ENCODE assay signal across 9 mouse cellular contexts in genomic region chr1:169235276-169235681, GRCm38 (mm10).
DNase-seq lines count a peak whose midpoint lies in the region; ATAC-seq lines count a peak whose summit lies in the region.
"Had no signal": no experiment of that assay in that cellular context is flagged by ENCODE, and none has a peak within 500 bp of the region (broad histone marks: within the 10 kb centered on the region; RNA-seq: fewer than 3 reads in every experiment).

No protein-coding gene starts in this region.

- H3K4me3 ChIP-seq in forebrain, embryonic 12.5 days (replicated peaks): no peak overlapping the region
- no peak overlapping the region for H3K4me3 ChIP-seq in forebrain, embryonic 15.5 days
- H3K4me3 ChIP-seq in hindbrain, embryonic 11.5 days (ENCODE audit: low read depth, low read length): no peak overlapping the region

- H3K27me3 ChIP-seq in forebrain, embryonic 12.5 days: no peaks in the 10 kb centered on the region
- no peaks in the 10 kb centered on the region for H3K27me3 ChIP-seq in forebrain, embryonic 15.5 days
- no peaks in the 10 kb centered on the region for H3K27me3 ChIP-seq in hindbrain, embryonic 11.5 days (ENCODE audit: control insufficient read depth, insufficient read depth, low read length)

- no peaks in the 10 kb centered on the region for H3K36me3 ChIP-seq in forebrain, embryonic 12.5 days (replicated peaks)
- no peaks in the 10 kb centered on the region for H3K36me3 ChIP-seq in forebrain, embryonic 15.5 days
- no peaks in the 10 kb centered on the region for H3K36me3 ChIP-seq in hindbrain, embryonic 11.5 days (ENCODE audit: control insufficient read depth, insufficient read depth, low read length)

- DNase-seq in MN1 (ENCODE audit: low spot score): peak; percentile 68
- peak; percentile 36 for DNase-seq in hindbrain, embryonic 11.5 days (ENCODE audit: low spot score)
- peak; percentile 63 for DNase-seq in kidney, postnatal 14 days
- no peak for DNase-seq in cerebellum, adult 8-10 months
- DNase-seq in lung, postnatal 36 days: no peak
- no peak for DNase-seq in cerebellum, adult 11 months

- WGBS in forebrain, embryonic 12.5 days: 13% methylated on average over 2 of the region's 2 CpGs
- WGBS in forebrain, embryonic 15.5 days: 24% methylated on average over 2 of the region's 2 CpGs
- WGBS in hindbrain, embryonic 11.5 days: 13% methylated on average over 2 of the region's 2 CpGs

- no peak overlapping the region for H3K27ac ChIP-seq in forebrain, embryonic 12.5 days
- H3K27ac ChIP-seq in forebrain, embryonic 15.5 days (replicated peaks): no peak overlapping the region
- H3K27ac ChIP-seq in hindbrain, embryonic 11.5 days (ENCODE audit: low read depth, low read length): no peak overlapping the region

- ATAC-seq in forebrain, embryonic 12.5 days (ENCODE audit: low FRiP score): peak; percentile 58; the same call in 1 of the 2 replicates
- ATAC-seq in forebrain, embryonic 15.5 days (replicated peaks): no peak
- peak; percentile 45; the same call in 1 of the 2 replicates for ATAC-seq in hindbrain, embryonic 11.5 days (ENCODE audit: low FRiP score)
- ATAC-seq: inflammation-experienced regulatory T-cells, adult 6 months had no signal

- H3K9me3 ChIP-seq in forebrain, embryonic 12.5 days: no peaks in the 10 kb centered on the region
- no peaks in the 10 kb centered on the region for H3K9me3 ChIP-seq in forebrain, embryonic 15.5 days
- no peaks in the 10 kb centered on the region for H3K9me3 ChIP-seq in hindbrain, embryonic 11.5 days (ENCODE audit: control insufficient read depth, low read length)

- H3K9ac ChIP-seq in forebrain, embryonic 12.5 days: no peak overlapping the region
- H3K9ac ChIP-seq in forebrain, embryonic 15.5 days (replicated peaks): no peak overlapping the region
- H3K9ac ChIP-seq in hindbrain, embryonic 11.5 days (ENCODE audit: low read depth, low read length): no peak overlapping the region

- H3K4me1 ChIP-seq in forebrain, embryonic 12.5 days: peaks cover 11% of the 10 kb centered on the region
- no peaks in the 10 kb centered on the region for H3K4me1 ChIP-seq in forebrain, embryonic 15.5 days
- H3K4me1 ChIP-seq in hindbrain, embryonic 11.5 days (replicated peaks; ENCODE audit: control insufficient read depth, insufficient read depth, low read length): 0 out of 2 replicates have a peak, but pooled peaks cover 2% of the 10 kb centered on the region

- no peak overlapping the region for H3K4me2 ChIP-seq in forebrain, embryonic 12.5 days
- no peak overlapping the region for H3K4me2 ChIP-seq in forebrain, embryonic 15.5 days (replicated peaks)
- no peak overlapping the region for H3K4me2 ChIP-seq in hindbrain, embryonic 11.5 days (replicated peaks; ENCODE audit: low read depth, low read length)

Comparison
In these comparisons a context has a peak if more than half of its experiments do, and no peak if none do; other contexts are left out.
1. DNase-seq: peak in MN1 (single experiment), hindbrain, embryonic 11.5 days (single experiment) and kidney, postnatal 14 days (single experiment); none in cerebellum, adult 8-10 months (single experiment), lung, postnatal 36 days (single experiment) and cerebellum, adult 11 months (single experiment).